Mouse (Mus musculus): ENCODE results near the gene Hist1h2ac.

DNA sequence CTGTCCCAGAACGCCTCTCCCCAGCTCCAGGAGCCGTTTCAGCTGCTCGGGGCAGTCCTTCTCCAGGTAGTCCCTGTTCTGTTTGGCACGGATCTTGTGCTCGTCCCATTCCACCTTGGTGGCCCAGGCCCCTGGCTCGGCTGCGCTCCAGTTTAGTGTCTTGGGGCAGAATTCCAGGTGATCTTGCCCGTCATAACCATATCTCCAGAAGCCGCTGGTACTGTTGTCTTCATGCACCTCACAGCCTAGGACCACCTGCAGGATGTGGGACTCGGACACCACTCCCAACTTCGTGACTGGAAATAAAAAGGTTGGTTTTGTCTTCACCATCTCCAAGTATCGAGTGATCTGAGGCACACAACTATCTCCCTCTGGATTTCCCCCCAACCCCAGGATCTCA is 23.0 kb upstream of the Hist1h2ac start:
- TF ChIP-seq CHD1 (IDR thresholded peaks at IDR 0.05; ENCODE audit: low read depth, low read length) (no peak), PAX5 (IDR thresholded peaks at IDR 0.05; ENCODE audit: low read length) (no peak), CTCF (conservative IDR thresholded peaks at IDR 0.05 in 1 of 2, IDR thresholded peaks at IDR 0.05 in 1 of 2; ENCODE audit: low read depth in 2 of 2, low read length in 2 of 2) (no peak), MAX (IDR thresholded peaks at IDR 0.05; ENCODE audit: low read length) (no peak), UBTF (IDR thresholded peaks at IDR 0.05; ENCODE audit: low read depth, low read length) (no peak), USF1 (IDR thresholded peaks at IDR 0.05; ENCODE audit: low read depth, low read length) (no peak), MEF2A (IDR thresholded peaks at IDR 0.05; ENCODE audit: borderline replicate concordance, low read depth, low read length) (no peak)
